Mouse (Mus musculus) lung, postnatal 36 days (tissue): ENCODE measurements around the gene Bcl2l13.
"Not testable (repeated sequence)": the region's sequence is repeated elsewhere in the genome, so short reads cannot be mapped to it uniquely, and the experiment has no call there.

Source experiments
- DNase-seq: peaks from one replicate; pipeline ENCODE4 v3.0.0; 2022; ENCODE audit warnings: mixed read lengths

Bcl2l13 gene

DNA sequence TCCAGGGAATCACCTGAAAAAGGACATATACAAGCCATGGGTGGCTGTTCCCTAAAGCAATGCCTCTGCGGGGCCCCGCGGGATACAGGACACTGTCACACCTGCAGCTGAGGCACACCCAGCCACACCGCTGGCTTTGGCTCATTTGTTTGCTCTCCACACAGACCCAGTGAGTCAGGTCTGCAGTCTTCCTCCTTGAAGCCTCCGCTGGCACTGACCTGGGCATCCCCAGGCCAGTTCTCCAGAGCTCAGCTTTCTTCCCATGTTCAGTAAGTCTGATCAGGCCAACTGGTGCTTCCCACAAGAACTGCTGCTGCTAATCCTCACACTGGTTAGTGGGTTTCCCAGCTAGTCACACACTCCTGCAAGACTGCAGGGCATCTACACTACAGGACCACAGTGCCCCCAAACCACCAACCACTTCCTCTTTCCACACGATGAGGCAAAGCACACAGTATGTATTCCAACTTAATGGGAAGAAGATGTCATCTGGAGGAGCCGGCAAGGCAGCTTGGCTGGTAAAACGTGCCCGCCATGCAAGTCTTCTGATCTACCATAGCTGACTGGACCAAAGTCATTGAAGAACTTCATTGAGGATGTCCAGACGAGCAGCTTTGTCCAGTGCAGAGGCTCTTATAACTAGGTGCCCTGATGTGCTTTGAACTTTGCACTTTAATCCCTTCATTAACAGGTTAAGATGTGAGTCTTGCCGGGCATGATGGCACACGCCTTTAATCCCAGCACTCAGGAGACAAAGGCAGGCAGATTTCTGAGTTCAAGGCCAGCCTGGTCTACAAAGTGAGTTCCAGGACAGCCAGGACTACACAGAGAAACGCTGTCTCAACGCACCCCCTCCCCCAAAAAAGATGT, 66.0 kb downstream of the Bcl2l13 start:
- DNase-seq, result peak; percentile 34

DNA sequence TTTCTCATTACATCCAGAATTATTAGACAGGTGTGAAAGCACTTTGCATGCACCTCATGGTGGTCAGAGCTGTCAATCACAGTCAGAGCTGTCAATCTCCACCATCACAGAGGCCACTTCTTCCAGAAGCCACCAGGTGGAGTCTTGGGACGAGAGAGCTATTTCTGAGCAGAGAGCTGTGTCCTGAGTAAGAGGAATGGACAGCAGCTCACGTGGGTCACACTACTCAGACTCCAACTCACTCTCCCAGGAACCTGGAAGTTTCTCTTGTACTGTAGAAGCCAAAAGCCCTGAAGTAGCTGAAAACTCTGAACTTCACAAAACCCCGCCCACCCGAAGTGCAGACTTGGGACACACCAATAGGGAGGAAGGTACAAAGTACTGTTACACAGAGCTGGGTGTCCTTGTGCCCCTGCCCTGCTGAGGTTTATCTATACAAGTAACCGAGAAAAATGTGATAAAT, 67.5 kb downstream of the Bcl2l13 start:
- peak; percentile 46 for DNase-seq

GRCm38 (mm10) chr6:120903961-120904360, 67.9 kb downstream of the Bcl2l13 start:
- DNase-seq, result no peak

DNA sequence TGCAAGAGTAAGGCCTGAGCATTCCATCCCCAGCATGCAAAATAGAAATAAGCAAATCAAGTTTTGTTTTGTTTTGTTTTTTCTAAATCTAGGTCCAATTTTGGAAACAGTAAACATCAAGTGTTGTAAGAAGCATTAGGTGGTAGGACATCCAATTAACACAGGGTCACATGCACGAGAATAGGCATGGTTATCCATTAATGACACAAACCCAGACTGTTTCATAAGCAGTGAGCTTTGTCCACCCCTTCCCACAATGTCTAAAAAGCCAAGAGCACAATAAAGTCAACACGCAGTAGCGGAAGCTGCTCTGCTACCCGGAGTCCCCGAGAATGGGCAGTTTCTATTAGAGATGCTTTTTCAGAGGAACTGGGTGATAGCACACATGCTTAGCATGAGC, 69.1 kb downstream of the Bcl2l13 start:
- DNase-seq, result no peak

DNA sequence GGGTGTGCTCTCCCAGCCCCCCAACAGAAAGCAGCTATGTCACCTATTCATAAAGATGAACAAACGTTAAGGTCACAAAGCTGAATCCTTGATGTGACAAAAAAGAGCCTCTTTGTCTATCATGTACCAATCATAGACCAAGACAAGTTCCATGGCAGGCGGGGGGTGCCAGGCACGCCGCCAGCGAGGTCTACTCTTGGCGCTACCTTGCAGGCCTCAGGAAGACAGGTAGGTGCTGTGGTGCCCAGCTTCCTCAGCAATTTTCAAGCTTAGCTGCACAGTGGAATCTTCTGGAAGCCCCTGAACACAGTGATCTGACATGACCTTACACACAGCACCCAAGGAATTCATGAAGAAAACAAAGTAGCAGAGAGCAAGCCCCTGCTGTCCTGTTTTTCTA, 70.5 kb downstream of the Bcl2l13 start:
- no peak for DNase-seq

GRCm38 (mm10) chr6:120907876-120908597, 72.0 kb downstream of the Bcl2l13 start:
- not testable (repeated sequence) for DNase-seq

DNA sequence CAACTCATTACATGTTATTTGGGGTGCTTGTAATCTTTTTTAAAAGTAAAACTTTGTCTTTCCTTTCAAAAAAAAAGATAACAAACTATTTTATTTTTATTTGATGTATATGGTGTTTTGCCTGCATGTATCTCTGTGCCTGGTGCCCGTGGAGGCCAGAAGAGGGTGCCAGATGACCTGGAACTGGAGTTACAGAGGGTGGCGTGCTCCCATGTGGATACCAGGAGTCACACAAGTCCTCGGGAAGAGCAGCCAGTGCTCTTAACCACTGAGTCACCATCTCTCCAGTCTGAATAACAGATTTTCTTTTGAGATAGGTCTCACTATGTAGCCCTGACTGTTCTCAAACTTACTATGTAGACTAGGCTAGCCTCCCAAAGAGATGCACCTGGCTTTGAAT, 73.5 kb downstream of the Bcl2l13 start:
- DNase-seq, result no peak

DNA sequence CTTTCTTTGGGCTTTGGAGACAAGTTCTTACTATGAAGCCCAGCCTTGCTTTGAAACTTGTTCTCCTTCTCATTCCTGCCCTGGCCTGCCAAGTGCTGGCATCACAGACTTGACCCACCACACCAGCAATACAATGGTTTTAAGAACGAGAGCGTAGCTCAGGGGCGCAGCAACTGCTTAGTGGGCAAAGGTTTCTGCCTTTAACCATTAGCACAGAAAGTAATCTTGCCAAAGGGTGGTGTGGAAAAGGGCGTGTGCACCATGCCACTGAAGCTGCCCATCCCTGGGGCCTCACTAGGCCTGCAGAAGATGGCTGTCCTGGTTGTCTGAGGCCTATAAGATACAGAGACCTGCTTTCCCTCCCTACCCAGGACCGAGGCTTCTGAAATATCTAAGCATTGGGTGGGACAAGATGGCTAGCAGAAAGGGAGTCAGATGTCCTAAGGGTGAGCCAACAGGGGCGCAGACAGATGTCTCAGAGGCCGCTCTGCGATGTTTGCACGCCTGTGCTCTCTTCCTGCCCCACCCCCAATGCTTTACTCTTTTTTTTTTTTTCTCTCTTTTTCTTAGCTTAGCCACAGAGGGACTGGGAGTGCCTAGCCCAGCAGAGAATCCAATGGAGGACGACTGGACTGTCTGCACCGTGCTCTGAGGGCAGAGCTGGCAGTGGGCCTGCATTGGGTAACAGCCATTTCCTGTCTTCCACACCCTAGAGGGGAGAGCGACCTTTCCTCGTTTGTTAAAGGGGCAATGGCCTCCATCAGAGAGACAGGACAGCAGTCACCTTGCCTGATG, 75.4 kb downstream of the Bcl2l13 start:
- DNase-seq, result peak; percentile 58

- no peak for DNase-seq
Measured at GRCm38 (mm10) chr6:120912931-120913330, 76.9 kb downstream of the Bcl2l13 start.

GRCm38 (mm10) chr6:120913783-120914182, 77.8 kb downstream of the Bcl2l13 start:
- DNase-seq, result no peak

DNA sequence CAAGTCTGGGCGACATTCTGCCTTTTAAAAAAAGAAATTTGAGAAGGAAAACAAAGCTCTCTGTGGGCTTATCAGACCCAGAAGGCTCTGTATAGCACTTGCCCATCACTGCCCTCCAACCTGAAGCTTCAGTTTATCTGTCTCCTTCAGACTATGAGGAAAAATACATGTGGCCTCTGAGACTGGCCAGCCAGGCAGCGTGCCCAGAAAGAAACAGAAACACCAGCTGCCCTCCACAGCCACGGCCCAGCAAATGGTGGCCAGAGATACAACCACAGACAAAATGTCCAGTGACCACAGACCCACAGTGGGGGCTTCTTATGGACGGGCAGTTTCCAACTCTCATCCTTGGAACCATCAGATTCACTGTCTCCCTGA, 78.5 kb downstream of the Bcl2l13 start:
- no peak for DNase-seq

- DNase-seq, result peak; percentile 63
Measured at GRCm38 (mm10) chr6:120914911-120915648, 79.1 kb downstream of the Bcl2l13 start.

DNA sequence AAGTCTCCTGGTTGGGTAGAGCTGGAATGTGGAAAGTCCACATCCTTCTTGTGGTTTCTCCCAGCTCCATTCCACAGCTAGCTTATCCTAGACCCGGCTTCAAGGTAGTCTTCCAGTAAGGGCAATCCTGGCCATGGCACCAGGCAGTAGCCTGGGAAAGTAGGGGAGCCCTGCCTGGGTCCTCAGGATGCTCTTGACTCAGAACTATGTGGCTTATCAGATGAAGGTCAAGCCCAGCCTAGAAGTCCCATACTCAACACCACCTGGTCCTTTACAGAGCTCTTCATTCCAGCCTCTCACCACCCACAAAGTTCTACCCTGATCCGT, 79.6 kb downstream of the Bcl2l13 start:
- no peak for DNase-seq

GRCm38 (mm10) chr6:120916074-120916971, 80.3 kb downstream of the Bcl2l13 start, which contains the start of gene Bid:
Bid (minus strand) TSS chr6:120916853.
- peak; percentile 96 for DNase-seq

- peak; percentile 65 for DNase-seq
Measured at GRCm38 (mm10) chr6:120916972-120917881, 81.2 kb downstream of the Bcl2l13 start.

- DNase-seq, result no peak
Measured at GRCm38 (mm10) chr6:120917975-120918374, 82.0 kb downstream of the Bcl2l13 start.

DNA sequence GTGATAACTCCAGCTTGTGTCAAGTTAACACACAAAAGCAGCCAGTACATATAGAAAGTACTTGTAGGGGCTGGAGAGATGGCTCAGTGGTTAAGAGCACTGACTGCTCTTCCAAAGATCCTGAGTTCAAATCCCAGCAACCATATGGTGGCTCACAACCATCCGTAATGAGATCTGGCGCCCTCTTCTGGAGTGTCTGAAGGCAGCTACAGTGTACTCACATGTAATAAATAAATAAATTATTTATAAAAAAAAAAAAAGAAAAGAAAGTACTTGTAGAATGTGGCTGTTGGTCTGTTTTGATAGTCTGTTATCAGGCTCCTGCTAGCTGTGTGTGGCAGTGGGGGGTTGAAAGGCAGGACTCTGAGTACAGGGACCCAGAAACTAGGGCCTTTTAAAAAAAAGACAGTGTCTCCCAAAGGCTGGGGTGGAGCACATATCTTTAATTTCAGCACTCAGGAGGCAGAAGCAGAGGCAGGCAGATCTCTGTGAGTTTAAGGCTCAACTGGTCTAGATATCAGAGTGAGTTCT, 88.8 kb downstream of the Bcl2l13 start:
- not testable (repeated sequence) for DNase-seq

DNA sequence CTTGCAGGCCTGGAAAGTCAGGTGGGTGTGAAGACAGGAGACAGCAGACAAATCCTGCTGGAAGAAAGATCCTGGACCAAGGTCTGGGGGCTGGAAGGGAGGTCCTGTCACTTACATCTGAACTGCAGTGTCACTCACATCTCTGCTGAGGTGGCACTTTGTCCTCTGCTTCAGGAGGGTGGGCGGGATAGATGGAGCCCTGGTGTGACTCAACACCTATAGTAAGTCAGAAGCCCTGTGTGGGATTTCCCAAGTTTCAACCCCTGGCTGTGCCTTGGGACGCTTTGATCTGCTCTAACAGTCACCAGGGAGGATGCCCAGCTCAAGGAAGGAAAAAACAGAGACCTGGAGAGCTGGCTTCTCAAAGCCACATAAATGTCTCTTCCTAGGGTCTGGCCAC, 90.9 kb downstream of the Bcl2l13 start:
- DNase-seq, result no peak

GRCm38 (mm10) chr6:120927765-120928164, 91.8 kb downstream of the Bcl2l13 start:
- DNase-seq, result peak; percentile 63

- DNase-seq, result no peak
Measured at GRCm38 (mm10) chr6:120929421-120929820, 93.4 kb downstream of the Bcl2l13 start.
